Mouse (Mus musculus) erythroid progenitor cell, adult 5-6 weeks (primary cell): ENCODE measurements around the gene Tmem245. TPM values are rescaled to one million over a fixed set of nuclear protein-coding genes. Genes with fewer than 3 reads are reported as not detected.

Experiments used
- ATAC-seq: replicated peaks from 2 replicates; pipeline ENCODE4 v1.8.0; 2016; ENCODE audit warnings: moderate number of reproducible peaks, mild to moderate bottlenecking, moderate TSS enrichment, inconsistent platforms; ENCODE audit not compliant: poor library complexity, low FRiP score, severe bottlenecking
- total RNA-seq, 2 experiments: library from RNA; stranded (forward) in 1 of 2; stranded (reverse) in 1 of 2; fragments of 150-400 nt in 1 of 2; fragments of 186-747, 209-891 nt in 1 of 2; gene quantifications; 2 replicates each; pipeline versions ENCODE4 v1.2.3 to v1.2.4; 2015 to 2017; ENCODE audit warnings: low replicate concordance in 2 of 2

Gene Tmem245
- 5.4 and 7.5 TPM in 2 replicates for total RNA-seq (2015; ENCODE audit: low replicate concordance)
- 0.68 and 3.2 TPM in 2 replicates for total RNA-seq (2017; ENCODE audit: low replicate concordance)

DNA sequence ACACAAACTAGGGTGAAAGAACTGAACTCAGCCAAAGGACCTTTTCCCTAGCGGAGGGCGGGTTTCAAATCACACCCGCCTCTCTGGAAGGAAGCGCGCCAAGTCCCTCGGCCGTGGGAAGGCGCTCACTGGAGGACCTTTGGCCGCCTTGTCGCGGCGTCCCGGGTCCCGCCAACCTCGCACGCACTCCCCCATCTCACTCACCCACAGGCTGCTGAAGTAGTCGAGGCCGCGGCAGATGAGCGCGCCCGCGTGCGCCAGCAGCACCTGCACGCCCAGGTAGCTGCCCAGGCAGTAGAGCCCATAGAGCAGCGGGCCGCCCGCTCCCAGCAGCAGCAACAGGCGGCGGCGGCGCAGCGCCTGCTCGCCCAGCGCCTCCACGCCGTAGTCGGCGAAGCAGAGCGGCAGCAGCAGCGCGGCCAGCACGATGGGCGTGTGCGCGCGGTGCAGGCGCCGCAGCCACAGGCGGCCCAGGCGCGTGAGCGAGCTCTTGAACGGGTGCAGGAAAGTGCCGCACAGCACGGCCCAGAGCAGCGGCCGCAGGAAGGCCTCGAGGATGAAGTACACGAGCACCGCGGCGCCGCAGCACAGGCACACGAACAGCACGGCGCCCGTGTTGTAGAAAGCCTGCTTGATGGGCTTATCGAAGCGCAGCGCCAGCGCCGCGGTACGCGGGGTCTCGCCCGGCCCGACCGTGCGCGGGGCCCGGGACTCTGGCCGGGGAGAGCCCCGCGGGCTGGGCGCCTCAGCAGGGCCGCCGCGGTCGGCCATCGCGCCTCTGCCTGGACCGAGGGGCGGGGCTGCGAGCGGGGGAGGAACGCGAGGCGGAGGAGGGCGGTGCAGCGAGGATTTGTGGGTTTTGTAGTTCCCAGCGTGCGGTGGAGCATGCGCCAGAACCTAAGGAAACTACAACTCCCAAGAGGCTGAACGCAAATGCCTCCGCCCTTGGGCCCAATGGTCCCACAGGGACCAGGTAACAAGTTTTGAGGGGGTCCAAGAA lies at the start of gene Tmem245:
Gene Tmem245, minus strand, starts transcription at position 797 of the 1,000 bp plus-strand sequence.
- ATAC-seq = peak; percentile 95

DNA sequence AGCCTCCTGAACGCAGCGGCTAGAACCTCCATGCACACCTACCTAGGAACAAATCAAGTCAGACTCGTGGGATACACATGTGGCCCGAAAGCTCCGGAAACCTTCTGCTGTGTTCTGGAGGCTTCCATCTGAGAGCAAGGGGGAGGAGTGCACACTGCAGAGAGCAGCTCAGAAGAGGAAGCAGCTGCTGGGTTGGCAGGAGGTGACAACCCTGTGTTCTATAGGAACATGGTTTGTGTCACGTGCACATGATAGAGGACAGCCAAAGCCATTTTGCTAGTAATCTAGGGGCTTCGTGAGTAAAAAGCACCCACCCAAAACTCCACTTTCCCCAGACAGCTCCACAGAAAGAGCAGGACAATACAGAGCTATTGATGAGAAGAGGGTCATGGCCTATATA lies 46.1 kb upstream of the Tmem245 start:
- no peak for ATAC-seq

DNA sequence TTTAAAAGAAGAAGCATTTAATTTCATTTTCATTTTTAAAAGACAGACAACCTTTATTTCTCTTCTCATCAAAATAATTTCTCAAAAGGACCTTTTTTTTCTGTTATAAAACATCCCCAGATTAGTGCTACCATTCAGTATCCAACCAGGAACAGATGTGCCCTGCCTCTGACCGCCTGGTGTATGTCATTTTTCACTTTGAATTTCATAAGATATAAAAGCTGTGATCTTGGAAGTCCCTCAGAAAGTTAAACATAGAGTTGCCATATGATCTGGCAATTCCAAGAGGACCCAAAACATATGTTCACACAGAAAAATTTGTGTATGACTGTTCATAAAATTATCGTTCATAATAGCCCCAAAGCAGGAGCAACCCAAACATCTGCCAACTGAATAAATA lies 44.7 kb upstream of the Tmem245 start:
- ATAC-seq = no peak

DNA sequence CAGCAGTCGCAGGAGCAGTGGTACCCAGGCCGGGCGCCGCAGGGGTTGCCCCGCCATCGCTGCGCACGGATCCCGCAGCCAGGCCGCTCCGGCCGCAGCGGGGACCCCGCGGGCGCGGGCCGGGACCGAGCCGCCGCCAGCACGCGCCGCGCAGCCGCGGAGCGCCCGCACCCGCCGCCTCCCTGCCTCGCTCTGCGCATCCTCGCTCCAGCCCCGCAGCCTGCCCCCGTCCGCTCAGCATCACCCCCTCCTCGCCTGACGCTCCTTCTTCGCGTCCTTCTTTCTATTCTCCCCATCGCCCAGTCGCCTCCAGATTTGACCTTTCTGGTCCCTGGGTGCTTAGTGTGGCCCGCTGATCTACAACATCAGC lies 43.0 kb upstream of the Tmem245 start, which contains the start of gene Frrs1l:
Gene Frrs1l, minus strand, starts transcription at position 177 of the 370 bp plus-strand sequence.
- no peak for ATAC-seq

DNA sequence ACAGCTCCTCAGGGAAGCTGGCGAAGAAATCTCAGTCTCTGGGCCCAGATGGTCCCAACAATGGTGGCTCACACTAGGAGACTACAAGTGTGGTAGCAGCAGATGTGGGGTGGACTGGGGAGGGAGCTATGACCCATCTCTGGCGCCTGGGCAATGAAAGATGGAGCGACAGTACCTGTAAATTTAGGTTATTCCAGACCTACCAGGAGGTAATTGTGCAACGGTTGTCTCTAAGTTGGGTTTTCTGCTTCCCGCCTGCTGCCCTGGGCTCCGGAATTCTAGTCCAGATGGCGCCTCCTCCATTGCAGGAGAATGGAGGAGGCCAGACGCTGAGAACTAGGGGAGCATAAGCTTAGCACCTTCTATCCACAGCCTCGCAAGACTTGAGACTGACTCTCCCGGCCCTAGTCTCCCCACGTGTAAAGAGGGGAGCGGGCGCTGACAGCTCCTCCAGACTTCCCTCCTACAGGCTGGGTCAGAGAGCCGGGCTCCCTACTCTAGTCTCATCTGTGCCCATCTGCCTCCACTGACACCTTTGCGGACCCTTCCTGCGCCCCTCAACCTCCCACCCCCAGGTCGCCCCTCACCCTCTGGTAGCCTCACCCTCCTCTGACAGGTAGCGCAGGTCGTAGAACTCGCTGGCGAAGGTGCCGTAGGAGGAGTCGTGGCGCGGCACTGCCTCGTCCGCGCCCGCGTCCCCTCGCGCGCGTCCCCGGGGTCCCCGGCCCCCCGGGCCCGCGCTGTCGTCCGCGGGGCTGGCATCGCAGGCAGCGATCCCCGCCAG lies 42.4 kb upstream of the Tmem245 start:
- ATAC-seq = no peak

DNA sequence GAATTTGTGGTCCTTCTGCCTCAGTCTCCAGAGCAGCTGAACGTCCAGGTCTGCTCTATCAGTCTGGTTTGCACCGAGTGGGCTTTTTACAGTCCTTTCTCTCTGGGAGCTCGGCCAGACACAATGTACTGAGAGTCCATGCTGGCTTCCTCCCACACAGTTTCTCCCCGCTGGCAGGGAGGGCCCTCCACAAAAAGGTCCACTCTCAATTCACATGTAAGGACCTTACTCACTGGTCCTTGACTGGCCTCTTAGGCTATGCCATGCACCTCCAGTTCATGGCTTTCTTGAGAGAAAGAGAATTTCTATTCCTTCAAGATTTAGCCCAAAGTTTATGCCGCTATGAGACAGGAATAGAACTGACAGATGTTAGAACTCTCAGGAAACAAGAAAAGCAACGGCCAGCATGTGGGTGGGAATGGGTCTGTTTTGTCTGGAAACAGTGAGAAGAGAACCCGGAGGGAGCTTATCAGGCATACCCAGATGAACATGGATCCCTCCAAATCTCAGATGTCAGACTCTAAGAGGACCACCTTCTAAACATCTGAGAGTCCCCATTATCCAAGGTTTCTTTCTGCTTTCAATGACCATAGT lies 18.4 kb upstream of the Tmem245 start:
- ATAC-seq = no peak

DNA sequence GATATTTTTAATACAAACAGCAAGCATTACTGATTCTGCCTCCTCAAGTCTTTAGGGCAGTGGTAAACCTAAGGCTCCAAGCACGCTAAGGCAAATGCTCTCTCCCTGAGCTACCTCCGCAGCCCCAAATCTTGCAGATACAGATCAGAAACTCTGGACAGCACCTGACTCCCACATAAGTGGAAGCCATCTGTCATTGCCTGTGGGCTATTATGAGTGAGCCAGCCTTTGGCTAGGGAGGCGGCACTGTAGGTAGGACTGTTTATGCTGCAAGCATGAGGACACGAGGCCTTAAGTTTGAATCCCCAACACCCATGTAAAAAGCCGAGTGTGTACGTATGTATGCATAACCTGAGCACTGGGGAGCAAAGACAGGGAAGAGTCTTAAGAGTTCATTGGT lies 16.4 kb upstream of the Tmem245 start:
- no peak for ATAC-seq

DNA sequence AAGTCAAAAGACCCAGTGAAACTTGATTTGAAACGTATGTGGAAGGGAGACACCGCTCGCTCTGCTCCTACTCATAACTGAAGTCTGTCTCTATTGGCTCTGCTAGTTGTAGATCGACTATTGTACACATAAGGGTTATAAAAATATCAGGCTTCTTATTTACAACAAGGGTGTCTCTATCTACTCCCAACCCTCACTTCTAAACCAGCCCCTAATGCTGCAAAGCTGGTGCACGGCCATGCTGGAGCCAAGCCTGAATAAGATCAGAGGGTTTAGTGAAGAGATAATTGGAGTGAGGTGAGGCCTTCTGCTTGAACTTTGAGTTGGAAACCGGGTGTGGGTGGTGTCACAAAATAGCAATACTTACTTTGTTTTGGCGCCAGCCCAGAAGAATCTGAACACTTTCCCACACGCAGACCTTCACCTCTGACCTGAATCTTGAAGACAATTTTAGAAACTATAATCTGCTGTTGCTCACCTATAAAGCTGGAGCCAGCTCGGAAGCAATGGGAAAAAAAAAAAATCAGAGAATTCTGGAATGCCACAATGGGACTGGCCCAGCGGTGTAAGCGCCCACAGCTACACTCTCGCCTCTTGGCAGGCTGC lies 14.2 kb upstream of the Tmem245 start:
- no peak for ATAC-seq

DNA sequence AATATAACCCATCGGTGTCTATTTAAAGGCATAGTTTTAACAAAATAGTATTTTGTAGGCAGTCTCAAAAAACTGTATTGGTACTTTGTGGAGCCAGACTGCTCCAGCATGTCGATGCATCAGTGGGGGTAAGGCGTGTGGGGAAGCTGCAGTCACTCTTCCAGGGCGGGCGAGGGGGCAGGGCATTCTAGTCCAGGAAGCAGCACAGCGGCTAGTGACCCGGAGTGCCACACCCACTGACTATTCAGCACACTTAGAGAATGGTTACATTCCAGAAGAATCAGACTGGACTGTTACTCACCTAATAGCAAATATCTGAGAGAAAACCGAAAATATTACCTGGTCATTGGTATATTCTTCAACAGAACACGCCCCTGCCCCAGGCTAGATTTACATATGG lies 10.3 kb upstream of the Tmem245 start:
- ATAC-seq = no peak

DNA sequence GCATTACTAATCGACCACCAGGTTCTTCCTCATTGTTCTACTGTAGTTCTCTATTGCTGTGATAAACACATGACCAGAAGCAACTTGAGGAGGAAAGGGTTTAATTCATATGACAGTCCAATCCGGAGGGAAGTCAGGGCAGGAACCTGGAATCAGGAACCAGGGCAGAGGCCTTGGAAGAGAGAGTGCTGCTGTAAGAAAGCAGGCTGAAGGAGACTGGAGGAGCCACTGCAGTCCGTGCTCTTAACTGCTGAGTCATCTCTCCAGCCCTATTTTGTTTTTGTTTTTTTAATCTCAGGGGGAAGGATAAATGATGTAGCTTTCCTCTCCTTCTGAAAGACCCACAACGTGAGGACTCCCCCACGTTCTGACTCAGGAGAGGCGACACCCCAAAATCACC lies 6.0 kb upstream of the Tmem245 start:
- ATAC-seq = no peak

DNA sequence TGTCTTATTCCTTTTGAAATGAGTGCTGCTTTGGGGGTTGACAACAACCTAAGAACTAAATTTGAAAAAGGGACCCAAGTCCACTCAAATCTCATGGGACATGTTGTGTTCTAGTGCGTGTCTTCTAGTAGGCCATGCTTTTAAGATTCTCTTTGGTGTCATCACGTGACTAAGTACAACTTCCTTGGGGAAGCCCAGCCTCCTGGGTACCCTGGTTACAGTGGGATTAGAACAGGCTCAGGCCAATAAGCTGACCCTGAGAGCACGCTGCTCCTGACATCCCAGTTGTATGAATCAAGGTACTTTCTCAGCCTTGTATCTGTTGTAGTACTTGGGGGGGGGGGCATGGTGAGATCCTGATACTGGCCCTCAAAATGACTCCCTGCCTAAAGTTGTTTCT lies 4.5 kb upstream of the Tmem245 start:
- no peak for ATAC-seq

DNA sequence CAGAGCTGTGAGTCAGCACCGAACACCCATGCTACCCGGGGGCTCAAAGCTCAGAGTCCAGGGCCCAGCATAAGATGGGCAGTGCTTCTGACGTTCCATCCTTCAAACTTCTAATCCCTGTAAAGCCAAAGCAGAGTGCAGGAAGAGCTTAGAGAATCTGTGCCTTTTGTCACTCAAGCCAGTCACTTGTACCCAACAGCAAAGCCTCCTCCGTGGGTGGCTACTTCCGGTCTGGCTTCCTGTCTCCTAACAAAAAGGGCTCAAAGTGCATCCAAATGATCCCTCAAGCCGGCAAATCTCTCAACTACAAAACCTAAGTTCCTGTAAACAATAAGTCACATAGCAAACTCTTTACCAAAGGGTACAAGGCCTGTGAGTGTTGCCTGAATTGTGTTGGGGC lies 2.3 kb upstream of the Tmem245 start:
- no peak for ATAC-seq

DNA sequence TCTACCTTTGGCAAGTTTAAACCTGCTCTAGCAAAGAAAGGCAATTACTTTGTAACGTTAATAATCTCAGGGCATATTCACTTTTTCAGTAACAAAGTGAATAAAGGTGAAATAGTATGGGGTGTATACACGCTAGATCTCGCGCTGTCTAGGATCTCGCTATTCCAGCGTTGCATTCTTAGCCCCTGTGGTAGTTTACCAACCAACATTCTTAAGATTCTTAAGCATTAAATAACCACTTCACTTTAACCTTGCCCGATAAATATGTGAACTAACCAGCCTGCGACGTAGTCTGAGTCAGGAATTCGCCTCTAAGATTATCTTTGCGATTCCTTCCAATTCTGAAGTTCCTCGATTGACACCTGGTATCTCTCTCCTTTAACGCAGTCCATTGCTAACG lies 1.1 kb downstream of the Tmem245 start:
- ATAC-seq = no peak

DNA sequence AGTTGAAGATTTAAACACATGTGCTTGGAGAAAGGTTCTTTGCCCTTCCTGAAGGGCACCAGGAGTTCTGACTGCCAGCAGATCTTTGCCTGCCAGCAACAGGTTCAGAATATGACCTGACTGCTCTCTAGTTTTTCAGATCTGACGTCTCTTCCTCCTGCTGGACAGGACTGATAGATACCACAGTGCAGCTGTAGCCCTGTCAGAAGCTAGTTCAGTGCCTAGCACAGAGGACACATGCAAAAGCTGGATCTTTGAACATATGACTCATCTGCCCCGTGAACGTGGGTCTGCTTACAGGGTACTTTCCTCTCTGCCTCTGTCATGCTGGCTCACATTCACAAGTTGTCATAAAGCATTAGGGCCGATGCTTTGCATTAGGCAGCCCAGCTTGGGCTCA lies 3.0 kb downstream of the Tmem245 start:
- ATAC-seq = no peak

DNA sequence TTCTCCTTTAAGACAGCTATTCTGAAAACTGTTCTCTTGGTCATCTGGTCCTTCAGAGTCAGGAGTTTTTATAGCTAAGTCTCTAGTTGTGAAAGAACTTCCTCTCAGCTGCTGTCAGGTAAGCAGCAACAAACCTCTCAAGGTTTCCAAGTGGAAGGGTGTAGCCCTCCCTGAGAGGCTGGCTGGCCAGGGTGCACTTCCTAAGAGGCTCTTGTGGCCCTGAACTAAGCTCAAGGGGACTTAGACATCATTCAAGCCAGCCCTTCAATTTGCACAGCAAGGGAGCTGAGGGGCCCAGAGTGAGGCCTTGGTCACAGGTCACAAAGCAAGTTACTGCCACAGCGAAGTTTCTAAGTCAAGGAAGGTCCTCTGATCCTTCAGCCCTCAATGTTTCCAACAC lies 4.0 kb downstream of the Tmem245 start:
- ATAC-seq = no peak

DNA sequence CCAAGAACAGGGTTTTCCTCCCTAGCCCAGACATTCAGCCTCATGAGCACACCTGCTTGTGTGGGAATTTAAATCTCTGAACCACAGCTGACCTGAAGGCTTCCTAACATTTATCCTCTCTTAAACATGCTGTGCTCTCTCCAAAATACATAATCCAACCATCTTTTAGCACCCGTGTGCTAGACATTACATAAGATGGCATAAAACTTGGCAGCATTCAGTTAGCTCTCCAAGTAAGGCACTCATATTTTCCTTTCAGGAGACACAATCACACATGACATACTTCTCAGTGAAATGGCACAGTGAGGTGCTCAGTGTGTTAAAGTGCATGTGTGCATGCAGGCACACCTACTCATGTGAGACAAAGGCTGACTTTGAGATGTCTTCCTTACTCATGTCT lies 4.7 kb downstream of the Tmem245 start:
- no peak for ATAC-seq

DNA sequence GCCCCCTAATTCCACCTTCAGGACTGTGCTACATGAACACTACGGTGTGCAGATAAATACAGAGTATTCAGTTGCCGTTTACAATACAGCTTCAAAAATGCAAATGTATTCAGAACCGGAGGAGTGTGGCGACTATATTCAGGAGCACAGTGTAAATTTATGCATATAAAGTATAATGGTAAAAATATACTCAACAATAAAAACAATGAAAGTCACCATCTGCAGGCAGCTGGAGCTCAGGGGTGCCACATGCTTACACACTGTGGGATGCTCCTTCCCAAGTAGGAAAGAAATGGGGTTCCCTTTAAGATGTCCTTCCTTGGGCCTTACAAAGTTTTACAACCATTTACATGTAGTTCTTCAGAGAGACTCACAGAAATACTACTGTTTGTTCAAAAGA lies 5.8 kb downstream of the Tmem245 start:
- no peak for ATAC-seq

DNA sequence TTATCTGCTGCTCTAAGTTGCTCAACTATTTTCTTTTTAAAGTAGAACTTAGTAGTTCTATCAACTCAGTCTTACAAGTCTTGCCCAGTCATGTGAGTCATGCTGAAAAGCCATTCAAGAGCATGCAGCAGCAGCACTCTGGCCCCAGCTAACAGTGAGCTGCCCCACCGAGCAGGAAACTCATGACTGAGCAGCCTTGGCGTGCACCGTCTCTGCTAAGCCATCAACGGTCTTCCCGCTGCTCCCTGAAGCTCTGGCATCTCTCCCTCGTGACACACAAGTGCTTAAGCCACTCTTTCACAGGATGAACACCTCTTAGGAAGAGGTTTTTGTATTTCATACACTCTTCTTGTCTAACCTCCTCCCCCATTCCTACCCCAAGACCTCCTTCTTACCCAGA lies 10.1 kb downstream of the Tmem245 start:
- no peak for ATAC-seq

DNA sequence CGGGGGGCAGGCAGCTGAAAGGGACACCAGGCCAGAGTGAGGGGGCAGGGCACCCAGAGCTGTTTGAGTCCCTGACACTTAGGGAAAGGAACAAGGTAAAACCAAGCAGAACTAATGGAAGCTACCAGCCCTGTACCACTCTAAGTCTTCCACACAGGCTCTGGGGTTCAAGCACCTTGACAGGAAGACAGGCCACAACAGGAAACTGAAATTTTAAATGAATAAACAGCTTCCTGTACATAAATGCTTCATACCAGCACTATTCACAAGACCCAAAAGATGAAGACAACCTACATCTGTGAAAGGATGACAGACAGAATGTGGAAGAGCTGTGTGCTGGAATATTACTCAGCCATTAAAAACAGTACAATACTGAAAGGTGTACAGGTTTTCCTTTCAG lies 11.9 kb downstream of the Tmem245 start:
- ATAC-seq = no peak

DNA sequence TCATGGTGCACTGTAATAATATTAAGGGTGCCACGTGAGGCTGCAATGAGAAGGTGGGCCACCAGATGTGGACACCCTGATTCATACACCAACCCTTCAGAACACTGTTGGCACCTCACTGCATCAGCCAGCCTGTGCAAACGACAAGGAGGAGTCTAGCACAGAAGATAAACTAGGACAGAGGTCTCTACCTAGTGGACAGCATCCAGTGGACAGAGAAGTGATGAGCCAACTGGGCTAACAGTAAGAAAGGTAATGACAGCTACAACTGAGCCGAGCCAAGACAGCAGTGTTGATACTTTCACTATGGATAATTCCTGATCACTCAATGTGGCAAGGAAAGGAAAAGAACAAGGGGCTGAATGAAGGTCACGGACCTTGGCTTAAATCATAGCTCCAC lies 14.1 kb downstream of the Tmem245 start:
- ATAC-seq = no peak
